24 mouse cellular contexts compared by ENCODE assay signal in the genomic region with DNA sequence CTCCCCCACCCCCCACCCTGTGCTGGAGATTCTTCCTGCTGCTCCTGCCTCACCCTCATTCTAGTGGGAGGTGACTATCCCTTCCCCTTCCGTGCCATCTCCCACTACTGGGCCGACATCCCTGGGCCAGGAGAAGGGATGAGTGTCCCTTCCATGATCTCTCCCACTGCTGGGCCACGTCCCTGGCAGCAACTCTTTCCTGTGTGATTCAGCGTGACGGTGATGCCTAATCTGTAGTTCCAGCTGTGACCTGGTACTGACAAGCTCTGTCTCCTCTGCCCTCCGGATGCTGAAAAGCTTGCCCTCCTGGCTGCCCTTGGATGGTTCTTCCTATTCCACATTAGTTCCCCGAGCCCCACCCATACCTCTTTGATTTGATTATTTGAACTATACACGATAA. TPM values are rescaled to one million over a fixed set of nuclear protein-coding genes. Genes with fewer than 3 reads are reported as not detected.
DNase-seq lines count a peak whose midpoint lies in the region; ATAC-seq and TF ChIP-seq lines count a peak whose summit lies in the region.
"Had no signal": no experiment of that assay in that cellular context is flagged by ENCODE, and none has a peak within 500 bp of the region (broad histone marks: within the 10 kb centered on the region; RNA-seq: fewer than 3 reads in every experiment).

No protein-coding gene starts in this region.

- no peak overlapping the region for H3K4me3 ChIP-seq in liver, postnatal 0 days (ENCODE audit: low read depth, low read length)
- H3K4me3 ChIP-seq: embryonic facial prominence, embryonic 12.5 days; erythroblast, embryonic 14.5 days; forebrain, embryonic 13.5 days; heart, embryonic 10.5 days; hindbrain, embryonic 15.5 days; left cerebral cortex, adult 2 months; megakaryocyte, embryonic 14.5 days had no signal

- H3K4me2 ChIP-seq in liver, postnatal 0 days (ENCODE audit: low read depth, low read length) = no peak overlapping the region
- H3K4me2 ChIP-seq: embryonic facial prominence, embryonic 12.5 days; forebrain, embryonic 13.5 days; hindbrain, embryonic 15.5 days; lung, embryonic 14.5 days had no signal

- intact Hi-C loops in heart, postnatal 25 days (cut with DNase I) = no loop called here

- TF ChIP-seq CTCF in liver, postnatal 0 days (IDR thresholded peaks at IDR 0.05; ENCODE audit: low read depth) = no peak

- no peaks in the 10 kb centered on the region for H3K36me3 ChIP-seq in liver, postnatal 0 days (replicated peaks; ENCODE audit: insufficient read depth, low read length)
- H3K36me3 ChIP-seq: embryonic facial prominence, embryonic 12.5 days; heart, embryonic 10.5 days; hindbrain, embryonic 15.5 days had no signal

- H3K27ac ChIP-seq in liver, postnatal 0 days (ENCODE audit: low read depth) = no peak overlapping the region
- H3K27ac ChIP-seq: embryonic facial prominence, embryonic 12.5 days; forebrain, embryonic 13.5 days; heart, embryonic 10.5 days; hindbrain, embryonic 15.5 days; left cerebral cortex, adult 2 months had no signal

- WGBS in liver, postnatal 0 days (ENCODE audit: insufficient replicate concordance) = 49% methylated on average over 8 of the region's 8 CpGs

- H3K27me3 ChIP-seq in liver, postnatal 0 days (ENCODE audit: insufficient read depth, low read length) = no peaks in the 10 kb centered on the region
- H3K27me3 ChIP-seq: embryonic facial prominence, embryonic 12.5 days; forebrain, embryonic 13.5 days; hindbrain, embryonic 15.5 days had no signal

- no peak overlapping the region for H3K9ac ChIP-seq in liver, postnatal 0 days (replicated peaks)
- H3K9ac ChIP-seq: embryonic facial prominence, embryonic 12.5 days; forebrain, embryonic 13.5 days; hindbrain, embryonic 15.5 days; lung, embryonic 14.5 days had no signal

- H3K4me1 ChIP-seq in liver, postnatal 0 days (ENCODE audit: insufficient read depth) = no peaks in the 10 kb centered on the region

- ATAC-seq in liver, postnatal 0 days = peak; percentile 47; the same call in 1 of the 2 replicates
- ATAC-seq: forebrain, embryonic 13.5 days; intestine, embryonic 16.5 days; Patski had no signal

- no peaks in the 10 kb centered on the region for H3K9me3 ChIP-seq in liver, postnatal 0 days (ENCODE audit: low read length)
- H3K9me3 ChIP-seq: embryonic facial prominence, embryonic 12.5 days; forebrain, embryonic 13.5 days; heart, embryonic 10.5 days; hindbrain, embryonic 15.5 days; megakaryocyte, embryonic 14.5 days had no signal

- peak; percentile 5 to 8 for DNase-seq in heart, adult 9 months (ENCODE audit: low spot score in 2 of 2)
- DNase-seq in heart, postnatal 25 days (ENCODE audit: low spot score) = no peak
- DNase-seq in liver, postnatal 0 days = peak; percentile 17
- DNase-seq in liver (no peak), 3134 (ENCODE audit: extremely low read depth, insufficient read length, low spot score) (peak; percentile 1), MN1 (ENCODE audit: low spot score) (peak; percentile 35)
- DNase-seq in ovary, postnatal 14 days (ENCODE audit: low spot score) = no peak
- DNase-seq: cerebellum, adult 9-11 months; gastrocnemius, postnatal 10 days; kidney, postnatal 36 days; layer of hippocampus, adult 9-11 months; lung, embryonic 14.5 days; spleen, adult 18-20 months; thymus, adult 18-20 months; thymus, postnatal 4 days had no signal

- no peak for TF ChIP-seq EP300 in liver, postnatal 0 days (IDR thresholded peaks at IDR 0.05; ENCODE audit: low read depth)

RNA-seq across cellular contexts. Expression of a gene that starts 31.3 kb away (rescaled TPM):
- 10 to 100 TPM; 14.4 to 19.8 TPM for total RNA-seq in heart, postnatal 25 days (2021)
- 8.0 and 8.3 TPM in 2 replicates for polyA plus RNA-seq in liver, postnatal 0 days (2015; fragmentation: Nextera tagmentation; extraction: Ambion mirVana)
- polyA plus RNA-seq: erythroblast, embryonic 14.5 days had no signal

Comparison
In these comparisons a context has a peak if more than half of its experiments do, and no peak if none do; other contexts are left out.
1. DNase-seq: peak in heart, adult 9 months (2 of 2), liver, postnatal 0 days (single experiment), 3134 (single experiment) and MN1 (single experiment); none in heart, postnatal 25 days (single experiment), liver (single experiment) and ovary, postnatal 14 days (single experiment).